Mouse (Mus musculus): ENCODE data around the gene Il1r2. TPM values are rescaled to one million over a fixed set of nuclear protein-coding genes. Genes with fewer than 3 reads are reported as not detected.

The Il1r2 gene
- polyA plus RNA-seq, 1 experiment: 0.10 TPM

GRCm38 (mm10) chr1:40174146-40174545, 100.3 kb downstream of the Il1r2 start:
- Histone ChIP-seq H3ac (ENCODE audit: control insufficient read depth, insufficient read length) (no peak overlapping the region), H3K4me2 (ENCODE audit: low read depth) (peak overlapping the region; percentile 40), H3K79me2 (ENCODE audit: control insufficient read depth, insufficient read depth) (no peaks in the 10 kb centered on the region), H3K36me3 (ENCODE audit: control insufficient read depth, insufficient read depth) (no peaks in the 10 kb centered on the region), H3K4me3 (no peak overlapping the region), H3K27me3 (ENCODE audit: control insufficient read depth, insufficient read depth, insufficient read length) (no peaks in the 10 kb centered on the region)
- TF ChIP-seq MAX (IDR thresholded peaks at IDR 0.05; ENCODE audit: low read depth): no peak

Other genes with a start within 250 kb of the Il1r2 start
- 147 TPM for gene Map4k4, start 173.2 kb upstream of the Il1r2 start, polyA plus RNA-seq (2012; fragmentation: generic; extraction: Trizol)
- 7.6 TPM for gene Il1r1, start 151.0 kb downstream of the Il1r2 start, polyA plus RNA-seq (2012; fragmentation: generic; extraction: Trizol)